Mouse (Mus musculus): Measurements from ENCODE around the gene Cflar.

- TF ChIP-seq ZNF384 (IDR thresholded peaks at IDR 0.05; ENCODE audit: low read depth, low read length), result no peak
- no peak for TF ChIP-seq ZC3H11A (IDR thresholded peaks at IDR 0.05; ENCODE audit: borderline replicate concordance, low read depth, low read length)
- TF ChIP-seq CHD2 (IDR thresholded peaks at IDR 0.05; ENCODE audit: low read depth, low read length), result no peak
These were observed 64.1 kb downstream of the Cflar start for GRCm38 (mm10) chr1:58775361-58775760.

Data from ES-E14 (cell line).